Mouse (Mus musculus) T-helper 1 cell (primary cell): ENCODE measurements around the gene Amigo1.

ENCODE experiments used
- in situ Hi-C: fragments of 300-600 bp; cut with MboI, MseI; formaldehyde crosslinking; loops from one replicate; pipeline ENCODE4 v1.15.1; 2025; ENCODE audit warnings: high pct_unique_total_duplicates

The Amigo1 gene

DNA sequence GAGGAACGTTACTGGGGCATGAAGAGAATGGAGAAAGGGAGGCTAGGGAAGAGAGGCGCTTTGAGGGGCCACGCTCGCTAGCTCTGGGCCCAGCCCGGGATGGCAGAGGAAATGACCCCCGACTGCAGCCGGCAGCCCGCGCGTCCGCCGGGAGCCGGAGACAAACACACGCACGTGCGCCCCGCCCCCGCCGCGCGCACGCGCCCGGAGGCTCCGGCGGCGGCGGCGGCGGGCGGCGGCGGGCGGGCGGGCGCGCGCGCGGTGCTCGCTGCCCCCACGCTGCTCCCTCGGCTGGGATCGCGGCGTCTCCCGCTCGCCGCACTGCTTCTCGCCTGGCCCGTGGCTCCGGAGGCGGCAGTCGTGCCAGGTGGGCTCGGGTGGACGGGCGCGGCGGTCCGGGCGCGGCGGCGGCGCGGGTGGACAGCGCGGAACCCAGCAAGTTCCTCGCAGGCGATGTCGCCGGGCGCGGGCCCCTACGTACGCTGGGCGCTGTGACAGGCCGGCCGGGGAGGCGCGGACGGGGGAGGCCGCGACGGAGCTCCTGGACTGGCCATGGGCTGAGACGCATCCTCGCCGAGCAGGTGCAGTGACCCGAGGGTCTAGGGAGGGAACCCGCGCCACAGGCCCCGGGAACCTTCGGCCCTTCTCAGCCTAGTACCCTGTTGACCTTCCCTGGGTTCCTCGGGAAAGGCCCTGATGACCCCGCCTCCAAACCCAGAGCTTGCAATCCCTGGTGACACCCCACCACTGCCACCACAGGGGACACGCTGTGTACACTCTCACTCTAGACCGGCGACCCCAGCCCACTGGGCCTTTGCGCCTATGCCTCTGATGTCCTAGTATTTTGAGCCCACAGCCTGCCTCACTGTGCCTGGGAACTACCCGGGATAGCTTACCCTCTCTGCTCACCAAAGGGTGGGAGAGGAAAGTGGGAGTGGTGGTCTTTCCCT lies at the start of gene Amigo1:
TSS of gene Amigo1 (plus strand) at position 238 of the 950 bp plus-strand sequence.
- in situ Hi-C loops, result no loop called here

DNA sequence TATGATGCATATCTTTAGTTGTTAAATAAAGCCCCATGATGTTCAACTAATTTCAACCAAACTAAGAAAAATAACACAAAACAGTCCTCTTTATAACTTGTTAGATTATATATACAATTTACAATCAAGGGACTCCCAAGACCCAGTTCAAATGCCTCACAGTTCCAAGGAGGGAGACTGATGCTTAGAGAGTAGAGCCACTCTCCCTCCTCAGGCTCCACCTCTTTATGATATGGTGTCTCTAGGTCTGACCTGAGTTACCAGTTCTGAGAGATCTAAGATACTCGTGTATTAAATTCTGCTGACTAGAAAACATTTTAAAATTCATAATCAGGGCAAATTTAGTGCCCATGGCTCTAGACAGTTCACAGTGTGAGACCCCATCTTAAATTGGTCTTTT lies 47.0 kb upstream of the Amigo1 start:
- in situ Hi-C loops, result no loop called here

DNA sequence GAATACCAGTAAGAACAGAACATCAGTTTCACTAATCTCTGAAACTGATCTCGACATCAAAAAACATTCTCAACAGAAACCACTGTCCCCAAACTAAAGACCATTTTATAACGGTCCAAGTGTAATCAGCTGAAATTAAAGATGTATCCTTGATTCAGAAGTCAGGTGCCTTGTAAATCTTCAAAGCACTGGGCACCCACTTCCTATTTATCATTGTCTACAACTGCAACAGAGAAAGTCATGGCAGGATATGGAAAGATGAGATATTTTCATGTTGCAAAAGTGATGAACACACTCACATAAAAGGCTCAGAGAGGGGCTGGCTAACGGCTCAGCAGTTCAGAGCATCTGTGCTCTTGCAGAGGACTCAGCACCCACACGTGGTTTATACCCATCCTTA lies 45.3 kb upstream of the Amigo1 start:
- in situ Hi-C loops, result no loop called here

DNA sequence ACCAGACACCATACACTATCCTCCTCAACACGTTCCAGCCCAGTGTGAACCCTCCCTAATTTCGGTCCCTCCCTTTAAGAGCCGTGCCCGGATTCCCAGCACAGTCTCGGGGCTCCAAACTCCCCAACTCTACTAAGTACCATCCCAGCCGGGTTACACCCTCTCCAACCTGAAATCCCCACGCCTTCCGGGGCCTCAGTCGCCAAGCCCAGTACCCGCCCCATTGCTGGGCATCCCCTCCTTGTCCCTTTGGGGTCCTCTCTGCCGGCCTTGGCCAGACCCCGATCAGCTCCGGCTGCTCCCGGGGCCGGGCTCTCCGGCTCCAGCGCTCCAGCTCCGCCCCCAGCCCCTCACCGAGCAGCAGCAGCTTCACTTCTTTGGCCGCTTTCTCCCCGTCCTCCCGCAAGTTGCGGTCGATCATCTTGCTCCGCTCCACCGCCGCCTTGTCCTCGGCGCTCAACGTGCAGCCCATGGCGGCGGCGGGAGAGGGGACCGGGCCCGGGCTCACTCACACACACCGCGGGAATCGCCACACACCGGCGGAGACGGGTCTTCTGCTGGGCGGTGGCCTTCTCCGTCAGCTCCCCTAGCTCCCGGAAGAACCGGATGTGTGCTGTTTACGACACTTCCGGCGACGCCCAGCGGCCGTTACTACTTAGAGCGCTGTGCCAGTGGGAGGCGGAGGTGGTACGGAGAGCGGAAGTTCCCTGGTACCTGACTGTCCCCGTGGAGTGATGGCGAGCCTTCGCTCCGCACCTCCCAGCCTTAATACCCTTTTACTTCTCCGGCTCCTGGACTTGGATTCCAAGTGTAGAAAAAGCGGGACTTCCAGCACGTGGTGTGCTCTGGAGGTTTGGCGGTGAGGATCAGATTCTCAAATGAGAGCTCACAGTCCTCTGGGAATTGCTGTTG lies 40.3 kb upstream of the Amigo1 start, which contains the start of gene Gnai3:
TSS of gene Gnai3 (minus strand) at position 613 of the 912 bp plus-strand sequence.
- in situ Hi-C loops, result no loop called here

DNA sequence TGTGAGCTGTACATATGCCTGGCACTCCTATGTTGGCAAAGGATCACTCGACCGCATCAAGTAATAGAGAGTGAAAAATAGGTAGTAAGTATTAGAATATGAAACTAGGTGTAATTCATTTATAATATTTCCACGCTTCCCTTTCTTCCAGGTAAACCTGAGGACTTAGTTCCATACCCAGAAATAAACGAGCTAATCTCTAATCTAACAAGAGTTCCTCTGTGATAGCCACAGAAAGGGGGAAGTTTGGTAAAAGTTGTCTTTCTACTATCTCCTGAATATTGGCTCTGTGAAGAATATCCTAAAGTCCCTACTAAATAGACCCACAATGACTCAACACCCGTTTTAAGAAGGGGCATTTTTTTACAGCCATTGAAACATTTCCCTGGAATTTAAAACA lies 39.5 kb upstream of the Amigo1 start:
- in situ Hi-C loops, result no loop called here

DNA sequence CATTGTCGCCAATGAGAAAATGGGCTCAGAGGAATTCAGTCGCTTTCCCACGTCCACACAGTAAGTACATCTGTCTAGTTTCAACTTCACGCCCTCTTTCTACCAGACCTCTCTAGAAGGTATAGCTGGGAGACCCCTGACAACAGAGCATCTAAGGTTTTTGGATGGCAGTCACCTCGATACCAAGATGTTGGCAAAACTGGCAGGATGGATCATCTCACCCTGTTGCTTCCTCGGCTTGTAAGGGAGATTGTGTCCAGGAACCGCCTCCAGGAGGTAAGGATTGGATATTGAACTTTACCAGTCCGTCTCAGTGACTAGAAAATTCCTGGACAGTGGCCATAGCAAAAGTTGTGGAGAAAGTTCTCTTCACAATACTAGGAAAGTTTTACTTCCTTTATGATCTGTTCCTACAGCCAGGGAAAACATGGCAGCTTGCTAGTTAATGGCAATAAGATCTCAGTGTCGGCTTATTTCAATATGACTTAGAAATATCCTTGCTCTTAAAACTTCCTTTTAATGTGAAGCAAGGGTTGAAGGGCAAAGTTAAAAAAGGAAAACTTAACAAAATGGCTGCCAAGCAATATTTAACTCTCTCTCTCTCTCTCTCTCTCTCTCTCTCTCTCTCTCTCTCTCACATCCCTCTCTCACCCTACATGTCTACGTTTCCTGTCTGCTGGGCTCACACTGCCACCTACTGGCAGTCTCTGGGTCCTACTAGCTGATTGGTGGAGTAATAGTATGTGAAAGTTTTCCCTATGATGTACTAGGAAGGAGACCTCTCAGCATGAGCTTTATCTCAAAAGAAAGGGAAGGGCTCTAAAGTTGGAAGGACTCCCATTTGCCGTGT lies 38.5 kb upstream of the Amigo1 start:
- in situ Hi-C loops, result no loop called here

DNA sequence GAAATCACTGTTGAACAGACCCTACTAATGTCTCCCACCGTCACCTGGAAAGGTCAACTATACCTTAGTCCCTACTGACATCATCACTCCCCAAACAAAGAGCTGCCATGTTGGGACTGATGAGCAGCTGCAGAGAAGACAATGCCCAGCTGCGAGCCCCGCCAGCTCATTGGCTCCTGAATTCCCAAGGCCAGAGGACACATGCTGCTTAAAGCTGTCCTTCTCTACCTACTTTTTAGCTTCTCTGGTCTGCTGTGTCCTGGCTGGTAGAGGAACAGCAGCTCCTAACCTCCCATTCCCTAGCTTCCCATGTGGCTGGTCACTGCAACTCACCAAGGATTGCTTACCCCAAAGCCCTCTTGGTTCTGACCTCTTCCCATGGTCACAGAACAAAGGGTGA lies 33.8 kb upstream of the Amigo1 start:
- in situ Hi-C loops, result loop anchor here (5.0 kb wide), 1 partner anchor 70 kb away; no protein-coding TSS in a partner anchor

DNA sequence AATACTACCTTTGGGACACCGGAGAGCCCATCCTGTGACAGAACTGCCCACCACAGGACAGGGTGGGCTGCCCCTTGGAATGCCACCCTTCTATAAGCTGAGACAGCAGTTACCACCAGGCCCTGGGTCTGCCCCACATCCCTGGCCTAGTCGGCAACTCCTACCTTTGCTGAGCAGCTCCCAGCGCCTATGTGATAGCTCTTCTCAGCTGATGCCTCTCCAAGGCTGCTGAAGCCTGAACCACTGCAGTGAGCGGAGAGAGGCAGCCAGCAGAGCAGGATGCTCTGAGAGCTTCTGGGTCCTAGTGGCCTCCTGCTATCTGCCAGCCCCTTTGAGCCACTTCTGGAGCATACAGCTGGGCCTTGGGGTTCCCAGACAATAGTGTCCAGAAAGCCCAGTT lies 31.5 kb upstream of the Amigo1 start, which contains the start of gene Gpr61:
TSS of gene Gpr61 (minus strand) at position 227 of the 400 bp plus-strand sequence.
- in situ Hi-C loops, result loop anchor here (5.0 kb wide), 1 partner anchor 72 kb away; no protein-coding TSS in a partner anchor

DNA sequence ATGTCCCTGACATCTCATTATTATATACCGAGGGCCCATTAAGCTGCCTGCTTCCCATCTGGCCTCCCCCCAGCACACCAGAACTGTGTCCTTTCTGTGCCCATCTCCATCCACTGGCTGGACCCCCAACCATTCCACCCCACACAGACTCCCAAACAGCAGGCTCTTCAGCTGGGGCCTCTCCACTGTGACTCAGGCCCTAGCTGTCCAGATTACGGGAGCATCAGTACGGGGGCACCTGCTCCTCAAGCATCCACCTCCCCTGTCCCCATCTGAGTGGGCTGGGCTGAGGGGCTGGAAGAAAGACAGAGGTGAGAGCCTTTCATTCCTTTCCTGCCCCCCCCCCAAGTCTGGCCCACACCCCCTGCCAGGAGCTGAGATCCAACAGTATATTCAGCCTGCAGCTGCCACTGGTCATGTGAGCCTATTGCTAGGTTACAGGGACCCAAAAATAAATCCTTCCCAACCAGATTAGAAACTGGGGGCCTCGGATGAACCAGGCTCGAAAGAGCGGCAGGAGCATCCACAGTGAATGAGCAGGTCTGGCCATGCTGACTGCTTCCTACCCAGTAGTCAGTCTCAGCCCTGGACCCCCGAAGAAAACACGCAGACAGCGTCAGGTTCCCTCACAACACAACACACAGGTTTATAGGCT lies 27.6 kb upstream of the Amigo1 start:
- in situ Hi-C loops, result no loop called here

DNA sequence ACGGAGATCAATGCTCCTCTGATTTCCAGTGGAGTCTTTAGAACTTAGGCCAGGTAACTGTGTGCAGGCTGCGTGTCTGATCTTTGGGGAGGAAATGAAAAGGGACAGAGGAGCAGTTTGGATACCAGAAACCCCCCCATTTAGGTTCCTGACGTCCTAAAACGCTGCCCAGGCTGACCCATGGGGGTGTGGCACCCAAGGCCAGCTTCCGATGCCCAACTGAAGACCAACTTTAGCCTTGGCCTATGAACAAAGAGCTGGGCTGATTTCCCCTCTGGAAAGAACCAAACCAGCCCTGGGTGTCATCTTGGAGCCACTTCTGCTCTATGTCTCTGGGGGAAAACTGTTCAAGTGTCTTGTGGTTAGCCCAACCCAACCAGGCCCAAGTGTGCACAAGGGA lies 22.0 kb upstream of the Amigo1 start:
- in situ Hi-C loops, result no loop called here

DNA sequence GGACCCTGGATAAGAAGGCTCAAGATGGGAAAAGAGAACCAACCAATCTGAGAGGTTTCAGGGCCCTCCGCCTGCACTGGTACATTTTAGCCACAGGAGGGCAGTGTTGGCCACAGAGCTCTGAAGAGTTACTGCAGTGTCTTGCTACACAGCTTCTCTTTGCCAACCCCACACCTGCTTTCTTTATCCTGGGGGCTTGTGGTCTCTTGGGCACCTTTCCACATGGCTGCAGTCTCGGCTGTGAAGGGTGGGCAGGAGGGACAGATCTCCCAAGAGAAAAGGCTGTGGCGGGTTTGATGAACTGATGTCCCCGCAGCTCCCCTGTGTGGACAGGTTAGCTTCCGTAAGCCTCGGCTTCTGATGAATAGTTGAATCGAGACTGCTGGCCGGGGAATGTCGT lies 21.3 kb upstream of the Amigo1 start:
- in situ Hi-C loops, result loop anchor here (5.0 kb wide), 1 partner anchor 207 kb away; no protein-coding TSS in a partner anchor

DNA sequence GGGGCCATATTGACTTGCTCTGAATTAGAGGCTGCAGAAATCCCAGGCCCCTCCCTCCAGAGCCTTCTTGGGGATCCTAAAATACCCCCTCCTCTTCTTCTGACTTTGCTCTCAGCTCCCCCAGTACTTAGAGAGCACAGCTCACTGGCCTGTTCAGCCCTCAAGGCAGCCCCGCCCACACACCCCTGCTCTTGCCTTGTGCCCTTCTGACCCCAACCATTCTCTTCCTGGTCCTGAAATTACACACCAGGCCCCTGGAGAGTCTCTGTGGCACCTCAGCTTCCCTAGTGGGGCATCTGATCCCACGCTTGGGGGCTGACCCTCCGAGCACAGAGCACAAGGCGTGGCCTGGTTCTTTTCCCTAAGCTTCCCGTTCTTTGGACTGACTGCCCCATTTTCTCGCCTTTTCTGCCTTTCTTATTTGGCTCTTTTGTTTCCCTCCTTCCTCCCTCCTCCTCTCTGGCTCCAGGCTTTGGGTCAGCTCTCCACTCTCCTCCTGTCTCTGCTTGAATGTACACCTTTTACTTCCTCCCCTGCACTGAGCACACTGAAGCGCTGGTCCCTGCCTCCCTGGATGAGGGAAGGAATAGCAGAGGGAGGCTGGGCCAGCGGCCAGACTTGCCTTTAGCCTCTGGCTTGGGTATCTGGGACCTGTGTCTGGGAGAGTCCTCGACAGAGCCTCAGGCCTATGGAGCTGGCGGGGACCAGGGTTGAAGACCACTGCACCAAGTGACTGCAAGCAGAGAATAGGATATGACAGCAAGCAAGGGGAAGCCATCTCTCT lies 20.4 kb upstream of the Amigo1 start:
- in situ Hi-C loops, result loop anchor here (5.0 kb wide), 1 partner anchor 207 kb away; no protein-coding TSS in a partner anchor

DNA sequence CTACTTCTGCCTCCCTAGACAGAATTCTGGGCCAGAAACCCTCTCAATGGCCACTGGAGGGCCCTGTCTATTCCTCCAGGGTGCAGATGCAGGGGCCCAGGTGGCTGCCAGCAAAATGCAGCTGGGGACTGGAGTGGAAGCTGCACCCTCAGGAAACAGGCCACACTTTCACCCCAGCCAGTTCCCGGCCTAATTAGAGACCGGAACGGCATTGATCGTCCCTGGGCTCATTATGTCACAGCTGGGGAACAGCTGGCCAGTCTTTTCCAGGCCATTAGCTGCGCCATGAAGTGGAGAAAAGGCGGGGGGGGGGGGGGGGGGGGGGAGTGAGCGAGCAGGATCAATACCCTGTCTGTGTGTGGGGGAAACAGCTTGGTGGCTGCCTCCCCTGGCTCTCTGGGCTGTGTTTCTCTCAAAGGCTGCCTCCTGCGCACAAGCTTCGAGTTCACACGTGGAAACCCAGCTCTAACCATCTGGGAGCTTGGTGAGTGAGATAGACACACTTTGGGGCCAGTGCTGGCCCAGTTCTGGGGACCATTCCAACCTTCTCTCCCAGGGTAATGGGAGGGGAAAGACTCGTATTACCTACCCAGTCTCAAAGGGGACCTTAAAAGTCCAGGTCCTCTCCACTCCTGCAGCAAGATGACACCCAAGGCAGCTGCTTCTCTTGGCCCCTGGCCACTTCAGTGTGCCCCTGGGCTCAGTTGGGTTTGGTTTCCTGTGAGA lies 19.5 kb upstream of the Amigo1 start:
- in situ Hi-C loops, result loop anchor here (5.0 kb wide), 1 partner anchor 206 kb away; no protein-coding TSS in a partner anchor

DNA sequence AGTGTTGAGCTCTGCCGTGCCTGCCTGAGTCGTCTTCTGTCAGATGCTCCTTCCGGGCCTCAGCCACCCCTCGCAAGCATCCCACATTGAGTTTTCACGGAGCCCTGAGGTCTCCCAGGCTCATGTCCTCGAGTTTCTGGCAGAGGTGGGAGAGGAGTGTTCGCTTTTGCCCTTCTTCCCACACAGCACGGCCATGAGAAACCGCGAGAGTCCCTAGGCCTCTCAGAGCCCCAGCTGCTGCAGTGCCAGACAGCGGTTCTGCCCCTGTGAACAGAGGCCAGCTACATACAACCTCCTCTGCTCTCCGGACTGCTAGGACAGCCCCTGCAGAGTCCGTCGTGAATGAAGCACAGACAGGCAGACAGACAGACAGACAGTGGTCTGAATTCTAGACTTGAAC lies 18.6 kb upstream of the Amigo1 start:
- in situ Hi-C loops, result loop anchor here (5.0 kb wide), 1 partner anchor 205 kb away; no protein-coding TSS in a partner anchor

DNA sequence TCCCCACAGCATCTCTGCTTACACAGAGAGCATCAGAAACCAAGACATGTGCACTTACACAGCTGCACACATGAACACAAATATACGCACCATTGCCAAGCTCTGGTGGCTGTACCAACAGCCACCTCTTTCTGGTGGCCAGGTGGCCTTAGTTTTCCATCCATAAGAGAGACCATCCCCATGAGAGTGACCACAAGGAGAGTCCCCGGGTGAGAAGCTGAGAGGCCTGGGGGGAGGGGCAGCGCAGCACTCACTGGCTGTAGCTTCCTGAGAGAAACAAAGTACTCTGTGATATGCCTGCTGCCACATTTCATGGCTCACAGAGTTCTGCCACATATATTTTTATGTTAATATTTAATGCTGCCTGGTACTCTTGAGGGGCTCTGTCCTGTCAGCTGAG lies 16.9 kb upstream of the Amigo1 start:
- in situ Hi-C loops, result loop anchor here (5.0 kb wide), 1 partner anchor 203 kb away; no protein-coding TSS in a partner anchor

DNA sequence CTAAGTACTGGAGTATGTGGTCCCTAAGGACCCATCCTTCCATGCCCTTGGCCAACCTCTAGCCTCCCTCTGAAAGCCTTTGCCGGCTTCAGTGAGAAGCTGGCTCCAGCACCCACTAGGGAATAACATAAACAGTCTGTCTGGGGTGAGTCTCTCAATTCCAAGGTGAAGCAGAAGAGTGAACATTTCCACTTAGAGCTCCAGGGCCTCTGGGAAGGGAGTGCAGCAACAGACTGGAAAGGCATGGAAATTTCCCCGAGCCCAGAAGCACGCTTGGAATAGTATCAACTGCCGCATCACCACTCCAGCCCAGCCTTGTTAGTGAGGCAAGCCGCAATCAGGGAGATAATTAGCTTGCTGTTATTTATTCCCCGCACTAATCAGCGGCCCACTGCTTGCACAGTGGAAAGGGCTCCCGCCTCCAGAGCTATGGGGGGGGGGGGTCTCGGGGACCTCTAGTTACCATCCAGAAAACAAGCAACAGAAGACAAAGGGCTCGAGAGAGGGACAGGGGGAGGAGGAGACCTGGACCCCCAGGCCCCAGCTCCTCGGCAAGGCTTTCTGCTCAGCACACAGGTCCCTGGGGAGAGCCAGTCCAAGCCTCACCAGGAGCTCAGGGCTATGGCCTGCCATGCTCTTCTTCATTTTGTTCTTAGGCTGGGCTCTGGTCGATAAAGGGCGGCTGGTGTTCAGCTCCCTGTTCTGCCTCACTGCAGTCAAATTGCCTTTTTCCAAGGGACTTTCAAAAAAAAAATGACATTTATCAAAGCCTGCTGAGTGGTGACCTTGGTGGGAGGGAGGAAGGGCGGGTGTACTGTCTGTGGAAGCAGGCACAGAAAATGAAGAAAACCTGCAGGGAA lies 11.2 kb upstream of the Amigo1 start:
- in situ Hi-C loops, result no loop called here

DNA sequence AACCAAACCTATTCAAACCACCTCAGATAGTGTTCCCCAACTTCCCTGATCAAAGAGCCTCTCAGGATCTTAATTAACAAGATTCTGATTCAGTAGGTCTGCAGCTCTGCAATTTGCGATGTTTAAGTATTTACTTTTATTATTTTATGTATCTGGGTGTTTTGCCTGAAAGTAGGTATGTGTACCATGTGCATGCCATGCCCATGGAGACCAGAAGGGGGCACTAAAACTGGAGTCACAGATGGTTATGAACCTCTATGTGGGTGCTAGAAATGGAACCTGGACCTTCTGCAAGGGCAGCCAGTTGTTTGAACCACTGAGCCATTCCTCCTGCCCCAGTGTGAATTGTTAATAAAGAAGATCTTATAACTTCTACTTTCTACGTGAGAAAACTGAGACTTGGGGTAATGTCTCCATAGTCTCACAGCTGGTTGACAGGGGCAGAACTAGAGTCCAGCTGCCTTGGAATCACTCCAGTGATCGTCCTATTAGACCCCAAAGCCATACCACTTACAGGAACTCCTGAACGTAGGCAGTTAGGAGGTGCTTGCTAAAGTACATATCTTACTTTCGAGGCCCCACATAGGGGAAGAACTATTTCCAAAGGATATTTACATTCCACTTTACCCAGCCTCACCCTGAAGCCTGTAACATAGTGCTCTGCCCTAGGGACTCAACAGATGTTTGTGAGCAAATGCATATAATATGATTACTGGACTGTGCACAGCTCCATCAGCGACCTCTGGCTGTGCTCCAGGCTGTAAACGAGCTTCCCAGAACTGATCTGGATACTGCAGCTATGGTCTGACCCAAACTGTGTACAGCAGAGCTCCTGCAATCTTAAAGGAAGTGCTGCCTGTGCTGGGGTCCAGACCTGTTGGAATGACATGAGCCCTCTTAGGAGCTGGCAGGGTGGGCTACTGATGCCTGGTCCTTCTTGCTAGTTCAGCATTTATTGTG lies 7.1 kb upstream of the Amigo1 start:
- in situ Hi-C loops, result no loop called here
